Mouse (Mus musculus): Measurements from ENCODE around the gene Mast1. TPM values are rescaled to one million over a fixed set of nuclear protein-coding genes. Genes with fewer than 3 reads are reported as not detected.

Mast1 gene
- polyA plus RNA-seq, 1 experiment from 2014 or later = 29.3 TPM

- ATAC-seq (ENCODE audit: low FRiP score, low read depth) = no peak
- H3K36me3 ChIP-seq = no peaks in the 10 kb centered on the region
- H3K4me3 ChIP-seq = no peak overlapping the region
- no peaks in the 10 kb centered on the region for H3K9me3 ChIP-seq
- H3K4me1 ChIP-seq = peaks cover 6% of the 10 kb centered on the region
- no peak overlapping the region for H3K9ac ChIP-seq (replicated peaks)
- peaks cover 7% of the 10 kb centered on the region for H3K27me3 ChIP-seq
- no peak overlapping the region for H3K27ac ChIP-seq (replicated peaks)
- WGBS = 90% methylated on average over 3 of the region's 3 CpGs
- no peak overlapping the region for H3K4me2 ChIP-seq (replicated peaks)
Measured at GRCm38 (mm10) chr8:84877297-84878035, 59.7 kb downstream of the Mast1 start.

- no peak for ATAC-seq (ENCODE audit: low FRiP score, low read depth)
- Histone ChIP-seq H3K4me2 (replicated peaks) (no peak overlapping the region), H3K27me3 (peaks cover 14% of the 10 kb centered on the region), H3K9ac (replicated peaks) (no peak overlapping the region), H3K9me3 (no peaks in the 10 kb centered on the region), H3K36me3 (peaks cover 3% of the 10 kb centered on the region; the same call in 1 of the 2 replicates), H3K4me3 (no peak overlapping the region), H3K27ac (replicated peaks) (no peak overlapping the region), H3K4me1 (peaks cover 13% of the 10 kb centered on the region)
- WGBS = 93% methylated on average over 3 of the region's 3 CpGs
Measured at GRCm38 (mm10) chr8:84874339-84874738, 62.8 kb downstream of the Mast1 start.

DNA sequence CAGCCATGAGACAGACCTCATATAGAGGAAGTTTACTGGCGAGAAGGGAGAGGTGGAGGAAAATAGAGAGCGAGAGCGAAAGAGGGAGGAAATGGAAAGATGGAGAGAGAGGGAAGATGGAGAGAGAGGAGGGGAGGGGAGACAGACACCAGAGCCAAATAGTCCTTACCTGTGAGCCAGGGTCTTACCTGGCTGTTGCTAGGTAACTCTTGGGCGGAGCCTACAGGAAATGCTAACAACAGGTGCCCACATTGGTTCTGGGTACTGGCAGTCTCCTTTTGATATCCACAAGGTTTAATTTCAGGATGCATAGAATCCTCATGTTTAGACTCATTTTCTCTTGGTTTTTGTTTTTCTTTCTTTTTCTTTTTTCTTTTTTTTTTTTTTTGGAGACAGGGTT lies 64.1 kb downstream of the Mast1 start:
- peaks cover 14% of the 10 kb centered on the region for H3K27me3 ChIP-seq
- 83% methylated on average over 4 of the region's 4 CpGs for WGBS
- H3K4me1 ChIP-seq = peaks cover 13% of the 10 kb centered on the region
- ATAC-seq (ENCODE audit: low FRiP score, low read depth) = no peak
- H3K27ac ChIP-seq (replicated peaks) = no peak overlapping the region
- H3K36me3 ChIP-seq = peaks cover 16% of the 10 kb centered on the region
- H3K9me3 ChIP-seq = no peaks in the 10 kb centered on the region
- peak overlapping the region; percentile 40 for H3K4me3 ChIP-seq
- H3K4me2 ChIP-seq (replicated peaks) = peak overlapping the region; percentile 73
- no peak overlapping the region for H3K9ac ChIP-seq (replicated peaks)

DNA sequence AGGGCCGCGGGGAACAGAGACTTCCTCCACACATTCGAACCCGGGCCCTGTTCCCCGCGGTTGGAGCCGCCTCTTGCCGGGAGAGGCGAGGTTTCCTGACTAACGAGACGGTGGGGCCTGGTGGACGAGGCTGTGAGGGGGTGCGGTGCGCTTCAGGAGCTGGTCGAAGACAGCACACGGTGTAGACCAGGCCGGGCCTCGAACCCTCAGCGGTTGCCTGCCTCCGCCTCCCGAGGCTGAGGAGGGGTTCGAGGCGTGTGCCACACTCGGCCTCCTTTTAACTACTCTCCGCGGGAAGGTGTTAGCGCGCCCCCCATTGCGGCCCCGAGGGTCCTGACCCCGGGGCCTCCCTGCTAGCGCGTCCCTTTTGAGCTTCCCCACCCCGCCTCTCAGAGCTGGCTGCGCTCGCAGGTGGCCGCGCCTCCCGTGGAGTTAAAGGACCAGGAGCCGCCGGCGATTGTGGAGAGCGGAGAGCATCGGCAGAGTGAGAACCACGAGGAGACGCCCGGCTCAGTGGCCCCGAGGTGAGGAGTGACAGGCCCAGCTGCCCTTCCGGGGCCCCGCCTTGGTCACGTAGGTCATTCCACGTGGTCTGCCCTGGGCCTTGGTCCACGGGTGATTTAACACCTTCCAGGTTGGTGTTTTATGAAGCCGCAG lies 64.7 kb downstream of the Mast1 start:
- Histone ChIP-seq H3K9me3 (no peaks in the 10 kb centered on the region), H3K4me2 (replicated peaks) (peak overlapping the region; percentile 73), H3K27me3 (peaks cover 14% of the 10 kb centered on the region), H3K36me3 (peaks cover 22% of the 10 kb centered on the region), H3K4me1 (peaks cover 13% of the 10 kb centered on the region), H3K27ac (replicated peaks) (no peak overlapping the region), H3K4me3 (peak overlapping the region; percentile 40), H3K9ac (replicated peaks) (peak overlapping the region; percentile 53)
- 3% methylated on average over 53 of the region's 54 CpGs for WGBS
- peak; percentile 58; the same call in 1 of the 2 replicates for ATAC-seq (ENCODE audit: low FRiP score, low read depth)

DNA sequence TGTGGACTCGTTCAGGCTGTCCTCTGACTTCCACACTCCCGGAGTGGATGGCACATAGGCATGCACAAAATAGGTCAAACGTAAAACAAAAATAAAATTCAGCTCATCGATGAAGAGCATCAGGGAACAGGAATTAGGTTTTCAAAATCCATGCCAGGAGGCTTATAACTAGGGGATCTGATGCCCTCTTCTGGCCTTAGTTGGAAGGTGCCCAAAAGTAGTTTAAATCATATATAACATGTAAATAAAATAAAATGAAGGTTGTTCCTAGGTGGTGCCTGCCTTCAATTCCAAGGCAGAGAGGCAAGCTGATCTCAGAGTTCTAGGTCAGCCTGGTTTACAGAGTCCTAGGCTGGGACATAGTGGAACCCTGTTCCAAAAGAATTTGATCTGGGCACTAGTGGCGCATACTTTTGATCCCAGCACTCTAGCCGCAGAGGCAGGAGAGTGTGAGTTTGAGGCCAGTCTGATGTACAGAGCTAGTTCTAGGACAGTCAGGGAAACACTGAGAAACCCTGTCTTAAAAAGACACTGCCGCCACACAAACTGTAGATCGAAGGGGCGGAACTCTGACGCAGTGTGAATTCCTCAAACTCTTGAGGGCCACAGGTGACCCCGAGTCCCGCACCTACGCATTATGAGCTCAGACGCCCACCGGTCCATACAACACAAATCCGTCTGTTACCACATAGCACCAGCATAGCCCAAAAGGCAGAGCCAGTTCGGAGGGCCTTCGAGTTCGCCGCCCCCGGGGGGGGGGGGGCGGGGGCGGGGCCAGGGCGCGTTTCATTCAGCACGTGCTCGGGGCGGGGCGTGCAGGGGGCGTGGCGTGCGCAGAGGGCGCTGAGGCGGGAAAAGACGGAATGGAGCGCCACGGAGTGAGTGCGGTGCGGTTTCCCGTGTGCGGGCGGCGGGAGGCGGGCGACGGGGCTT lies 65.5 kb downstream of the Mast1 start, which contains the start of gene Syce2:
Gene Syce2, plus strand, starts transcription at position 736 of the 933 bp plus-strand sequence.
- H3K36me3 ChIP-seq = peaks cover 30% of the 10 kb centered on the region
- H3K9me3 ChIP-seq = no peaks in the 10 kb centered on the region
- WGBS = 17% methylated on average over 44 of the region's 46 CpGs
- peaks cover 14% of the 10 kb centered on the region for H3K27me3 ChIP-seq
- H3K4me1 ChIP-seq = peaks cover 13% of the 10 kb centered on the region
- peak within 1 kb of the TSS; percentile 73 for H3K4me2 ChIP-seq (replicated peaks)
- ATAC-seq (ENCODE audit: low FRiP score, low read depth) = peak; percentile 56; the same call in 1 of the 2 replicates
- no peak within 1 kb of the TSS for H3K27ac ChIP-seq (replicated peaks)
- H3K4me3 ChIP-seq = peak within 1 kb of the TSS; percentile 40
- H3K9ac ChIP-seq (replicated peaks) = peak within 1 kb of the TSS; percentile 53

Small RNA genes lying within 50 kb of the gene (microRNA-seq; reads per million reads assigned to microRNA genes)
- gene Gm24197 (not detected), gene Mir7069 (5.6 reads per million, percentile 20 among the genes with 10 or more reads in this experiment)

Other genes with a start within 250 kb of the Mast1 start
- 20.8 and 25.0 TPM in 2 replicates for gene Nacc1, start 249.5 kb downstream of the Mast1 start, polyA plus RNA-seq (2016; fragmentation: Nextera tagmentation; extraction: Ambion mirVana)
- 3.5 and 5.6 TPM in 2 replicates for gene Lyl1, start 235.9 kb downstream of the Mast1 start, polyA plus RNA-seq (2016; fragmentation: Nextera tagmentation; extraction: Ambion mirVana)
- 2.0 and 2.4 TPM in 2 replicates for gene G430095P16Rik, start 214.4 kb downstream of the Mast1 start, polyA plus RNA-seq (2016; fragmentation: Nextera tagmentation; extraction: Ambion mirVana)
- gene Nfix, start 137.0 kb downstream of the Mast1 start, polyA plus RNA-seq (2016; fragmentation: Nextera tagmentation; extraction: Ambion mirVana) = 6.6 and 8.5 TPM in 2 replicates
- gene Dand5, start 114.5 kb downstream of the Mast1 start, polyA plus RNA-seq (2016; fragmentation: Nextera tagmentation; extraction: Ambion mirVana) = 5.0 and 6.1 TPM in 2 replicates
- gene Gadd45gip1, start 105.8 kb downstream of the Mast1 start, polyA plus RNA-seq (2016; fragmentation: Nextera tagmentation; extraction: Ambion mirVana) = 36.1 and 36.6 TPM in 2 replicates
- gene Rad23a, start 96.7 kb downstream of the Mast1 start, polyA plus RNA-seq (2016; fragmentation: Nextera tagmentation; extraction: Ambion mirVana) = 104 and 110 TPM in 2 replicates
- gene Calr, start 90.4 kb downstream of the Mast1 start, polyA plus RNA-seq (2016; fragmentation: Nextera tagmentation; extraction: Ambion mirVana) = 640 and 681 TPM in 2 replicates
- gene Farsa, start 80.4 kb downstream of the Mast1 start, polyA plus RNA-seq (2016; fragmentation: Nextera tagmentation; extraction: Ambion mirVana) = 105 and 113 TPM in 2 replicates
- 42.1 and 44.9 TPM in 2 replicates for gene Syce2, start 65.2 kb downstream of the Mast1 start, polyA plus RNA-seq (2016; fragmentation: Nextera tagmentation; extraction: Ambion mirVana)
- 33.1 and 33.9 TPM in 2 replicates for gene Gcdh, start 43.4 kb downstream of the Mast1 start, polyA plus RNA-seq (2016; fragmentation: Nextera tagmentation; extraction: Ambion mirVana)
- gene Klf1, start 35.4 kb downstream of the Mast1 start, polyA plus RNA-seq (2016; fragmentation: Nextera tagmentation; extraction: Ambion mirVana) = 4.3 and 4.5 TPM in 2 replicates
- gene Dnase2a, start 28.8 kb downstream of the Mast1 start, polyA plus RNA-seq (2016; fragmentation: Nextera tagmentation; extraction: Ambion mirVana) = 8.9 and 9.4 TPM in 2 replicates
- 1.3 and 1.7 TPM in 2 replicates for gene Rtbdn, start 9.6 kb upstream of the Mast1 start, polyA plus RNA-seq (2016; fragmentation: Nextera tagmentation; extraction: Ambion mirVana)
- gene Gm49661, start 32.1 kb upstream of the Mast1 start, polyA plus RNA-seq (2016; fragmentation: Nextera tagmentation; extraction: Ambion mirVana) = not detected in 2 replicates
- gene Prdx2, start 32.2 kb upstream of the Mast1 start, polyA plus RNA-seq (2016; fragmentation: Nextera tagmentation; extraction: Ambion mirVana) = 1,292 and 1,309 TPM in 2 replicates
- 91.9 and 98.7 TPM in 2 replicates for gene Rnaseh2a, start 32.4 kb upstream of the Mast1 start, polyA plus RNA-seq (2016; fragmentation: Nextera tagmentation; extraction: Ambion mirVana)
- gene Junb, start 41.4 kb upstream of the Mast1 start, polyA plus RNA-seq (2016; fragmentation: Nextera tagmentation; extraction: Ambion mirVana) = 6.0 and 6.5 TPM in 2 replicates
- gene Hook2, start 53.2 kb upstream of the Mast1 start, polyA plus RNA-seq (2016; fragmentation: Nextera tagmentation; extraction: Ambion mirVana) = 17.7 and 18.7 TPM in 2 replicates
- not detected in 2 replicates for gene Best2, start 77.2 kb upstream of the Mast1 start, polyA plus RNA-seq (2016; fragmentation: Nextera tagmentation; extraction: Ambion mirVana)
- gene Asna1, start 87.9 kb upstream of the Mast1 start, polyA plus RNA-seq (2016; fragmentation: Nextera tagmentation; extraction: Ambion mirVana) = 137 and 146 TPM in 2 replicates
- 164 and 178 TPM in 2 replicates for gene Trir, start 89.5 kb upstream of the Mast1 start, polyA plus RNA-seq (2016; fragmentation: Nextera tagmentation; extraction: Ambion mirVana)
- 42.0 and 45.4 TPM in 2 replicates for gene Tnpo2, start 99.6 kb upstream of the Mast1 start, polyA plus RNA-seq (2016; fragmentation: Nextera tagmentation; extraction: Ambion mirVana)
- gene Fbxw9, start 122.7 kb upstream of the Mast1 start, polyA plus RNA-seq (2016; fragmentation: Nextera tagmentation; extraction: Ambion mirVana) = 40.7 and 41.6 TPM in 2 replicates
- gene Gm5741, start 130.6 kb upstream of the Mast1 start, polyA plus RNA-seq (2016; fragmentation: Nextera tagmentation; extraction: Ambion mirVana) = 0.92 and 0.94 TPM in 2 replicates
- 74.7 and 74.8 TPM in 2 replicates for gene Dhps, start 134.4 kb upstream of the Mast1 start, polyA plus RNA-seq (2016; fragmentation: Nextera tagmentation; extraction: Ambion mirVana)
- gene Wdr83os, start 143.4 kb upstream of the Mast1 start, polyA plus RNA-seq (2016; fragmentation: Nextera tagmentation; extraction: Ambion mirVana) = 114 and 119 TPM in 2 replicates
- gene Wdr83, start 143.9 kb upstream of the Mast1 start, polyA plus RNA-seq (2016; fragmentation: Nextera tagmentation; extraction: Ambion mirVana) = 46.6 and 54.2 TPM in 2 replicates
- 19.2 and 20.7 TPM in 2 replicates for gene Man2b1, start 145.9 kb upstream of the Mast1 start, polyA plus RNA-seq (2016; fragmentation: Nextera tagmentation; extraction: Ambion mirVana)
- gene Zfp791, start 185.7 kb upstream of the Mast1 start, polyA plus RNA-seq (2016; fragmentation: Nextera tagmentation; extraction: Ambion mirVana) = 1.6 and 2.4 TPM in 2 replicates
- gene Cks1brt, start 214.6 kb upstream of the Mast1 start, polyA plus RNA-seq (2016; fragmentation: Nextera tagmentation; extraction: Ambion mirVana) = not detected in 2 replicates

Measured in midbrain, embryonic 12.5 days (tissue).